Mouse (Mus musculus) urinary bladder, postnatal 4 days (tissue): ENCODE data around the gene 1700123L14Rik.
A peak's percentile ranks its signal among the peaks of the same experiment; 100 is the strongest.
"Not testable (repeated sequence)": the region's sequence is repeated elsewhere in the genome, so short reads cannot be mapped to it uniquely, and the experiment has no call there.

Source experiments
- DNase-seq, 2 experiments: peaks; one replicate each; pipeline ENCODE4 v3.0.0; 2021 to 2022; ENCODE audit warnings: low spot score in 2 of 2

1700123L14Rik gene

DNA sequence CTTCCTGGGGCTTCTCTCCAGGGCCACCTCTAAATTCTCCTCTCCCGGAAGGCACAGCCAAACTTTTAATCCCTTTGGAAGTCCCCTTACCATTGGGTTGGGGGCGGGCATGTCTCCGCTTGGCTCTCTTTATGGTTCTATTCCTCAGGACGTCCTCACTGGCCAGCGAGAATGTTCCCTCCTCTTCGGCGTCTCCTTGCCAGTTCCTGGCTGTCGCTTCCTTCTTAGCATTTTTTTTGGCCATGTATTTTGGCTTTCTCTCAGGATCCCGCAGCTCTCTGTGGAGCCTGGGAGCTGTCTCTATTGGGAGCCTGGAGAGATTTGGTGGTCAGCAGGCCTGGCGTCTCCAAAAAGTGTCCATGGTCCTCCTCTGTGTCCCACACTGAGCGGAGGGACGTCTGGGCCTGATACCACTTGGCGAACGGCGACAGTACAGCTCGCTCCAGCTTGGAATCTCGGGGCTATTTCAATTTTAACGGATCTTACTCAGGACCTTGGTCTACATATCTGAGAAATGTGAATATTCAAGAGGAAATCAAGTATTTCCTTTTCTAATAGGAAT, at the start of gene 1700123L14Rik:
1700123L14Rik (minus strand) TSS at position 426 of the 562 bp plus-strand sequence.
- DNase-seq: no peak

DNA sequence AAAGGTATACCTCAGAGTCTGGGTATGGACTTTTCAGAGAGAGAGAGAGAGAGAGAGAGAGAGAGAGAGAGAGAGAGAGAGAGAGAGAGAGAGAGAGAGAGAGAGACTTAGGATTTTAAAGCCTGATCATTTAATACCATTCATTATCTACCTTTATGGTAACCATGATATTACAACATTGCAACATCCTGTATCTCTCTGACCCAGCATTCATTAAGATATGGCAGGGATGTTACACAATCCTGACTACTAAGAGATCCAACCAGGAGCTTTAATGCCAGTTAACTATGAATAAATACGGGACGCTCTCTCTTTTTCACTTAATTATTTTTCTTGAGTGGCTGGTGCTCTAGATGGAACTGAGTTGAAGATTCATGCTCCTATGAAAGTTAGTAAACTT, 39.4 kb upstream of the 1700123L14Rik start:
- no peak for DNase-seq

DNA sequence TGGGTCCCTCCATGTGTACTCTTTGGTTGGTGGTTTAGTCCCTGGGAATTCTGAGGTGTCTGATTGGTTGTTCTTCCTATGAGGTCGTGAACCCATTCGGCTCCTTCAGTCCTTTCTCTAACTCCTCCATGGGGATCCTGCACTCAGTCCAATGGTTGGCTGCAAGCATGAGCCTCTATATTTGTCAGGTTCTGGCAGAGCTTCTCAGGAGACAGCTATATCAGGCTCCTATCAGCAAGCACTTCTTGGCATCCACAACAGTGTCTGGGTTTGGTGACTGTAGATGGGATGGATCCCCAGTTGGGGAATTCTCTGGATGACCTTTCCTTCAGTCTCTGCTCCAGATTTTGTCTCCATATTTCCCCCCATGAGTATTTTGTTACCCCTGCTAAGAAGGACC, 32.9 kb upstream of the 1700123L14Rik start:
- not testable (repeated sequence) for DNase-seq

DNA sequence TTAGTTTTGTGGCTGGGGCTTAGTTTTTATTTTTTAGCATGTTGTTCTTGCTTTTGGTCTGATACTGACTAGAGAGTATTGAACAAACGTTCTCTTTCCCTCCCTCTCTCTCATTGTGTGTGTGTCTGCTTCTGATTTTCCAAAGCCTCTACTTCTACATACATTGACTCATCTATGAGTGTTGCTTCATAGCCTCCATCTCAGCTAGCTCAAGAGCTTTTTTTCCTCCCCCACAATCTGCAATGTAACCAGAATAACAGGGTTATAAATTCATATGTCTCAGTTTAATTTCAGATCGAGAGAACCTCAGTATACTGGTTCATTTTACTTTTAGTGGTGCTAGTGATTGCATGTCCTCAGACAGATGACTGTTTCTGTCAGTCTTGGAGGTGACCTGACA, 20.5 kb upstream of the 1700123L14Rik start:
- no peak for DNase-seq

DNA sequence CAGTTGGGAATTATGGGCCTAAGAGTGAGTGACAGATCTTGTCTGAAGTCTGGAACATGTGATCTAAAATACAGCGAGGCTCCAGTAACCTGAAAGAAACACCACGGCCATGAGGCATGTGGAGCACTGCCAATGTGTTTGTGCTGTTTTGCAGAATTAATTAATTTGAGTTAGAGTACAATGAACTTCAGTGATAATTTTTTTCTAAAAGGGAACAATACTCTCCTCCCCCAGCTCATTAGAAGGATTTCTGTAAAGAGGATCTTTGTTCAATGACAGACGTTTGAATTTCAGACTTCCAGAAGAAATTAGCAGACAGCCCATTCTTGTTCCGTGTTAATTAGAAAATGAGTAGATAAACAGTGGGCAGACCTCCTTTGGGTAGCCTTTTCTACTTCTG, 17.3 kb upstream of the 1700123L14Rik start:
- DNase-seq: no peak

DNA sequence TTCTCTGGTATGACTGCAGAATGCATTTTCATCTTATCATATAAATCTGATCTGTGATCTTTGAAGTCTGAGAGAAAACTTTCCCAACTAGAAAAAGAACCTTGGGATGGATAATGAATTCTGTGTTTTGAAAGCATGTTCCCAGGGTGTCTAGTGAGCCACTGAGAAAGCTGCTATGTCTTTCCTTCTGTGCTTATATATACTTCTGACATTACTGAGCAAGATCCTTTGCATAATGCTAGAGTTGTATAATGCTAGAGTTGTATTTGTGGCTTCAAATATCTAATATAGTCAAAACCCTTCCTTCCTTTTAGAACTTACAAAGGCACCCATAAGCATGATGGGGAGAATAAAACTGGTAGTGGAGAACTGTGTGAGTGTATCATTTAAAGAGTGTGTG, 12.5 kb upstream of the 1700123L14Rik start:
- DNase-seq: no peak

DNA sequence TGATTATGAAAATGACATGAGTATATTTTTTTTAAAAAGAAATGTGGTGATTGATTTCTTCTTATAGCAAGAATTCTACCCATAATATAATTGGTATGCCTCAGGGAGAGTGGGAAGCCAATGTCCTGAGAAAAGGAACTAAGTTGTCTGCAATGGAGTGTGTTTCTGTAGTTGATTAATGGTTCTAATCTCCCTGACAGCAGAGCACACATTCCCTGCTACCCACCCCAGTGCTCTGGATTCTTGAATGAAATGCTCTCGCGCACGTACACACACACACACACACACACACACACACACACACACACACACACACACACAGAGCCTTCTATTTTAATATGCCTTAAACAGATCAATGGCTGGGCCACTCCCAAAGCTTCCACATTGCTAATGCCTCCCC, 7.6 kb upstream of the 1700123L14Rik start:
- DNase-seq: no peak

DNA sequence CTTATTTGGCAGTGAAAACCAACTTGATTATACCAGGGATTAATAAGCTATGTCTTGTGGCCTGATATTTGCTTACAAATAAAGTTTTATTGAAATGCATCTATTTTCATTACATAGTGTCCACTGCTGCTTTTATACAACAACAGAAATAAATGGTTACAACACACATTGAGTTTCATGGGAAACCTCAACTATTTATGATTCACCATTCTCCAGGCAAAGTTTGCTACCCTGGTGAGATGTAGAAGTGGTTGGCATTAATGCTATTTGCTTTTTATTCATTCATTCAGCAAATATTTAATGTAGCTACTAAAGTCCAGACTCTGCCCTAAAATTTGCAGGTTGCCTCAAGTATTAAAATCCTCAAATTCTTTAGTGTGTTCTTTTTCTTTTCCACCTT, 988 bp upstream of the 1700123L14Rik start:
- no peak for DNase-seq

DNA sequence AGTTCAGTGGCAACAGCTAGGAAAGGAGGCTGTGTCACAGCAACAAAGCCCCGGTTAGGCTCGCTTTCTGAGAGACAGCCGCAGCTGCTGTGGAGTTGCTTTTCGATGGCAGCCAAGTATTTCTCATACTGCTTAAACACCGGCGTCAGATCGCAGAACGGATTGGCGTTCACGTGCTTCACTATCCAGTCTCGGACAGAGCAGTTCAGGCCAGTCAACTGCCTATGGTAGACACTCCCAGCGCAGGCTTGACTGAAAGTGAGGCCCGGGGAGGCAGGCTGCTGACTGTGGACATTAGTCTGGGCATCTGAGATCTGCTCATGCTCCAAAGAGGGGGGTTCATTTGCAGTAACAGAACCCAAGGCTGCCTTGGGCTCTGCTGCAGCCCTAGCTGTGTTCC, 640 bp downstream of the 1700123L14Rik start:
- no peak for DNase-seq

DNA sequence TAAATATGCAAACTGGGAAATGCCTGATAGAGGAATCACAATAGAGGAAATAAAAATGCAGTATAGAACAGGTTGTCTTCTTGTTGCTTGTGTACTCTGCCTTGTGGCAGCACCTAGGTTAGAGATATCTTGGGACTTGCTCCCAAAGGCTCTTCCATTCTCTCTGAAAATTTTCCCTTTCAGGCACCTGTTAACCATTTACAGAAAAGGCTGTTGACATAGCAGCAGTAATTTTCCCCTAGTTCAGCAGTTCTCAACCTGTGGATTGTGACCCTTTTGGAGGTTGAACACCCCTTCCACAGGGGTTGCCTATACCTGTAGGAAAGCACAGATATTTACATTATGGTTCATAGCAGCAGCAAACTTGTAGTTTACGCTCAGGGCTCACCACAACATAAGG, 22.7 kb downstream of the 1700123L14Rik start:
- DNase-seq: no peak

DNA sequence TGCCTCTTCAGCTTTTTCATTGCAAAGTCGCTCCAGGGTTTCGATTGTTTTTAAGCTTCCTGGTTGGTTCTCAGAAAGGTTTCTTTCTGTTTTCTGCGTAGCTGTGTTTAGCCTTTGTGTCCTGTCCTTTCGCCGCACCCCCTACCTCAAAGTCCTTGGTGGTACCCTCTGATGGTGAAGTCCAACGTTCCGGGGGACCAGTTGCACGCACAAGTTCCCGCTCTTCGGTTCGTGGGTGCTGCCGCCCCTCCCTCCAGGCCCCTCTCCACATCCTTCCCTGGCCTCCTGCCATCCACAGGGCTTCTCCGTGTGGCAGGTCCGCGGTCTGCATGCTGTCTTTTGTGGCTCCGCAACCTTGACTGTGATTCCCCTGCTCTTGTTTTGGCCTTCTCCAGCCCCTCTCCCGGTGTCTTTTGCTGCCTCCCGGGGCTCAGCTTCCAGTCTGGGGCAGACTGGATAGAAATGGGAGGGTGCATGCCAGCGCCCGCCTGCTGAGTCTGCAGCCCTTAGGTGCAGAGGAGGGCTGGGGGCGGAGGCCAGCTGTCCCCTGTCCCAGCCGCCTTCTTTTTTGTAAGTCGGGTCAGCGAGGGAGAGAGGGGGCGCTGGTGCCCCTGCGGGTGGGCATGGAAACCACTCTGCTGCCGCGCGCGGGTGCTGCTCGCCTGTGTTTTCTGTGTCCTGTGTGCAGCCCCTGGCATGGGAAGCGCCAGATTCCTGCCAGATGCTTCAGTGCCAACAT, 49.3 kb downstream of the 1700123L14Rik start:
- peak; percentile 28 to 60 for DNase-seq

DNA sequence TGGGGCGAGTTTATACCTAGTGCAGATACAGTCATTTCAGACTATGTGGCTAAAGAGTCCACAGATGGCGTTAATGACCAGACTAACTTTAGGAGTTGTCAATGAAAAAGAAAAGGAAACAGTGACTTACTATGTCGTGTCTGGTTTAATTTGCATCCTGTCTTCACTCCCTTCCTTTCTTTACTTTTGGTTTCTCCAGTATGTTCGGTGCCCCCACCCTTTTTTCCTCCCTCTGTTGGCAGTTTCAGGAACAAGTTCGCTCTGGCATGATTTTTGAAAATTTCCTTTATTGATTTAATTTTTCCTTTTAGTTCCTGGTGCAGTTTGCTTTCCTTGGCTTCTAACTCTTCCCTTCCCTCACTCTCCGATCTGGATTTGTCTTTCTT, 49.9 kb downstream of the 1700123L14Rik start:
- no peak for DNase-seq
